Mouse (Mus musculus) lung, postnatal 0 days (tissue): ENCODE measurements at regions not wholly inside any gene's neighbourhood (a gene's known extent, or its start where the extent isn't known, plus 50 kb on each side); places are given as distances from the start of the nearest gene placed in this dataset.

ENCODE experiments used
- ATAC-seq: fragments of 200-750 bp; cut with Nextera tagmentation; 2 replicates; pipeline ENCODE4 v1.8.0; 2017; ENCODE audit warnings: moderate library complexity
- DNase-seq: peaks from one replicate; pipeline ENCODE4 v3.0.0-alpha.2; 2016; ENCODE audit warnings: low spot score
- H3K27ac ChIP-seq: fragments of 300-500 bp; sonication (generic); 2 replicates; pipeline ENCODE4 v1.5.1; 2014; ENCODE audit warnings: antibody characterized with exemption, mild to moderate bottlenecking, low read length, mixed read lengths
- H3K27me3 ChIP-seq: fragments of 300-500 bp; sonication (generic); replicated peaks from 2 replicates; pipeline ENCODE4 v1.6.1; 2014; ENCODE audit warnings: low read length, mixed read lengths; ENCODE audit not compliant: insufficient read depth
- H3K36me3 ChIP-seq: fragments of 300-500 bp; sonication (generic); 2 replicates; pipeline ENCODE4 v1.6.1; 2014; ENCODE audit warnings: low read length, mixed read lengths; ENCODE audit not compliant: insufficient read depth
- H3K4me1 ChIP-seq: fragments of 300-500 bp; sonication (generic); 2 replicates; pipeline ENCODE4 v1.6.1; 2014; ENCODE audit warnings: antibody characterized with exemption, low read depth, low read length, mixed read lengths; ENCODE audit not compliant: insufficient read depth
- H3K4me2 ChIP-seq: fragments of 300-500 bp; sonication (generic); replicated peaks from 2 replicates; pipeline ENCODE4 v1.6.1; 2014; ENCODE audit warnings: low read depth, mild to moderate bottlenecking, low read length, moderate library complexity, mixed read lengths
- H3K4me3 ChIP-seq: fragments of 300-500 bp; sonication (generic); 2 replicates; pipeline ENCODE4 v1.5.1; 2014; ENCODE audit warnings: low read depth, low read length
- H3K9ac ChIP-seq: fragments of 300-500 bp; sonication (generic); replicated peaks from 2 replicates; pipeline ENCODE4 v1.6.1; 2014; ENCODE audit warnings: low read depth, mild to moderate bottlenecking
- H3K9me3 ChIP-seq: fragments of 300-500 bp; sonication (generic); 2 replicates; pipeline ENCODE4 v1.6.1; 2016; ENCODE audit warnings: low read length, mixed read lengths
- CTCF ChIP-seq: IDR thresholded peaks from 2 replicates; pipeline ENCODE4 v1.5.1; 2016; ENCODE audit warnings: antibody characterized with exemption, mild to moderate bottlenecking
- EP300 ChIP-seq: IDR thresholded peaks from 2 replicates; pipeline ENCODE4 v1.6.1; 2016; ENCODE audit warnings: antibody characterized with exemption, mild to moderate bottlenecking, control low read depth
- WGBS: fragments of 180-500 bp; shearing (Covaris S2); extraction: QIAGEN DNeasy Blood & Tissue Kit; methylation state at CpG from one replicate; pipeline ENCODE4 v1.1.7; 2014; 5-methylcytosine and 5-hydroxymethylcytosine counted together

DNA sequence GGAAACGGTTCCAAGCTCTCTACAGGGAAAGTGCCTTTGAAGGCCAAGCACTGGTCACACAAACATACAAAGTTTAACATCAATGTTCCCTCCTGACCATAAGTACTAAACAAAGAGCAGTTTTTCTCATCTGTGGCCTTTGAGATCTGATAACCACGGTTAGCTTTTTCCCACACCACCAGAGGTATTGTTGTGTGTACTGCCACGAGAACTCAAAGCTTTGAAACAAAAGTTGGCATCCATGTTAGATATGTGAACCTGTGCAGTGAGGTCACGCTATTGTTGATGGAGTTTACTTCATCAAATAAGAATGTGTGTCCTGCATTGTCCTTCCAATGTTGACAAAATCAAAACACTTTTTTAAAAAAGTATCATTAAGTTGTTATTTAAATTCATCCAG lies 79.9 kb upstream of the Myo10 start:
- TF ChIP-seq CTCF (no peak), EP300 (0 out of 2 replicates have a peak, but pooled peaks have one; percentile 19)
- H3K27ac ChIP-seq: no peak overlapping the region
- peaks cover 3% of the 10 kb centered on the region; the same call in 1 of the 2 replicates for H3K4me1 ChIP-seq
- ATAC-seq (0 out of 2 replicates have a peak, but pooled peaks have one; percentile 38), DNase-seq (no peak)
- no peaks in the 10 kb centered on the region for H3K27me3 ChIP-seq
- H3K9me3 ChIP-seq: no peaks in the 10 kb centered on the region
- H3K9ac ChIP-seq: no peak overlapping the region
- 66% methylated on average over 4 of the region's 4 CpGs for WGBS
- no peak overlapping the region for H3K4me3 ChIP-seq
- no peak overlapping the region for H3K4me2 ChIP-seq
- no peaks in the 10 kb centered on the region for H3K36me3 ChIP-seq

- Histone ChIP-seq H3K9ac (no peak overlapping the region), H3K36me3 (no peaks in the 10 kb centered on the region), H3K4me2 (no peak overlapping the region), H3K27ac (no peak overlapping the region), H3K27me3 (no peaks in the 10 kb centered on the region), H3K4me1 (no peaks in the 10 kb centered on the region), H3K9me3 (no peaks in the 10 kb centered on the region), H3K4me3 (no peak overlapping the region)
- DNase-seq: peak; percentile 17
- TF ChIP-seq CTCF: no peak
- TF ChIP-seq EP300: no peak
- 20% methylated on average over 4 of the region's 4 CpGs for WGBS
- peak; percentile 28; the same call in 1 of the 2 replicates for ATAC-seq
Observed at GRCm38 (mm10) chr15:25546185-25546584, 76.1 kb upstream of the Myo10 start.

DNA sequence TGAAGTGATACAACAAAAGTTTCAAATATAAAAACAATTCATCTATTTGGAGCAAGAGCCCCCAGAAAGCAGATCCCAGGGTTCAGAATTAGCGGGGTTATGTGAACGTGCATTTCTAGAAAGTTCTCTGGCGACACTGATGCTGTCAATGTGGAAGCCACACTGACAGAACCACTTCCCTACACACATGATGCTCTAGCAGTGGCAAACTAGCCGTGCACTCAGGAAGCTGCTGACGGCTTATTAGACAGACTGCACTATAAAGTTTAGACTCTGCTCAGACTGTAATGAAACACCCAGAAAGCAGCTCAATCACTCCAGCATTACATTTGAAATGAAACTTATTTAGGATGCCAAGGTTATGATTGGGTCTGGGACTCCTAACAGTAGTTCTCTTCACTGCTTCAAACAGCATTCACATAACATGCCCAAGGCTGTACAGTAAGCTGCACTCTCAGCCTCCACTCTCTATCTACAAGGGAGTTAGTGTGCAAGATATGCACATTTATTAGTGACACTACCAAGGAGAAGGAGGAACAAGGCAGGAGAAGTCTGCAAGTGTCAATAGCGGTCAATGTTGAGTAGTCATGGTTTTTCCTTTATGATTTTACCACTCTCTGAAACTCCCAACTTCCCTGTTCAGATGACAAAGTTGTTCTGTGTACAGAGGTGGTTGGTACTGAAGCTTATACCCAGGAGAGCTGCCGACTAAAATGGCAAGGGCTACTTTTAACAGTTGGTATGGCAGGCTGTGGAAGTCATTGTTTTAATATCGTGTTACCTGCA lies 71.9 kb upstream of the Myo10 start:
- WGBS: 76% methylated on average over 8 of the region's 8 CpGs
- no peak overlapping the region for H3K27ac ChIP-seq
- ATAC-seq (no peak), DNase-seq (no peak)
- H3K9ac ChIP-seq: no peak overlapping the region
- no peaks in the 10 kb centered on the region for H3K36me3 ChIP-seq
- H3K9me3 ChIP-seq: no peaks in the 10 kb centered on the region
- no peaks in the 10 kb centered on the region for H3K4me1 ChIP-seq
- TF ChIP-seq CTCF (no peak), EP300 (no peak)
- no peak overlapping the region for H3K4me2 ChIP-seq
- H3K27me3 ChIP-seq: no peaks in the 10 kb centered on the region
- no peak overlapping the region for H3K4me3 ChIP-seq

GRCm38 (mm10) chr15:25554945-25555344 lies 67.4 kb upstream of the Myo10 start:
- ATAC-seq (no peak), DNase-seq (no peak)
- H3K4me3 ChIP-seq: no peak overlapping the region
- WGBS: 81% methylated on average over 10 of the region's 10 CpGs
- no peaks in the 10 kb centered on the region for H3K4me1 ChIP-seq
- no peak overlapping the region for H3K27ac ChIP-seq
- no peak for TF ChIP-seq CTCF
- no peak for TF ChIP-seq EP300
- H3K9ac ChIP-seq: no peak overlapping the region
- H3K9me3 ChIP-seq: no peaks in the 10 kb centered on the region
- H3K36me3 ChIP-seq: no peaks in the 10 kb centered on the region
- no peak overlapping the region for H3K4me2 ChIP-seq
- no peaks in the 10 kb centered on the region for H3K27me3 ChIP-seq

- no peak for DNase-seq
- 49% methylated on average over 2 of the region's 2 CpGs for WGBS
- TF ChIP-seq EP300 (no peak), CTCF (no peak)
Observed at GRCm38 (mm10) chr15:25555852-25556251, 66.5 kb upstream of the Myo10 start.

DNA sequence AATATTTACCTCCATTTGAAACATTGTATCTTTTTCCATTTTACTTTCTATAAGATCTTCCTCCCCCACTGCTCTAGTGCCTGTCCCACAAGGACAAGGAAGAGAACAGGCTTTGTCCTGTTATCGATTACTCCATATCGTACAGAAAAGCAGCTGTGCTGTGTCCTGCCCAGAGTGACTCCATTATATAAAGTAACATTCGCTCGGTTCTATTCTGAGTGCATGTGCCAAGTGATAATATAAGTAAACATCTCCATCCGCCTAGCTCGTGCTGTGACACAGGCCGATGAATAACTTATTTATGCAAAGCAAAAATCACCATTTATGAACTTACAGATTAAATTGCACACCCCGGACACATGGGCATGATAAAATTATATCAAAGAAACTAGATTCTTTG lies 64.8 kb upstream of the Myo10 start:
- H3K4me3 ChIP-seq: no peak overlapping the region
- H3K27me3 ChIP-seq: no peaks in the 10 kb centered on the region
- no peaks in the 10 kb centered on the region for H3K4me1 ChIP-seq
- TF ChIP-seq CTCF: no peak
- TF ChIP-seq EP300: no peak
- H3K9ac ChIP-seq: no peak overlapping the region
- no peaks in the 10 kb centered on the region for H3K36me3 ChIP-seq
- DNase-seq (no peak), ATAC-seq (no peak)
- 25% methylated on average over 8 of the region's 8 CpGs for WGBS
- no peak overlapping the region for H3K27ac ChIP-seq
- no peaks in the 10 kb centered on the region for H3K9me3 ChIP-seq
- no peak overlapping the region for H3K4me2 ChIP-seq

More at GRCm38 (mm10) chr15:25555852-25556251, 66.5 kb upstream of the Myo10 start:
- H3K4me2 ChIP-seq: no peak overlapping the region
- no peak overlapping the region for H3K4me3 ChIP-seq
- no peak for ATAC-seq
- no peak overlapping the region for H3K9ac ChIP-seq
- no peaks in the 10 kb centered on the region for H3K9me3 ChIP-seq
- no peaks in the 10 kb centered on the region for H3K27me3 ChIP-seq
- no peaks in the 10 kb centered on the region for H3K4me1 ChIP-seq
- no peak overlapping the region for H3K27ac ChIP-seq
- H3K36me3 ChIP-seq: no peaks in the 10 kb centered on the region

GRCm38 (mm10) chr15:25558240-25558639 lies 64.1 kb upstream of the Myo10 start:
- Histone ChIP-seq H3K4me3 (no peak overlapping the region), H3K9ac (no peak overlapping the region), H3K27me3 (no peaks in the 10 kb centered on the region), H3K27ac (no peak overlapping the region), H3K4me1 (no peaks in the 10 kb centered on the region), H3K36me3 (no peaks in the 10 kb centered on the region), H3K4me2 (no peak overlapping the region), H3K9me3 (no peaks in the 10 kb centered on the region)
- TF ChIP-seq CTCF (no peak), EP300 (no peak)
- ATAC-seq: peak; percentile 50
- peak; percentile 58 for DNase-seq
- WGBS: 59% methylated on average over 7 of the region's 7 CpGs
